Mouse (Mus musculus): ENCODE results near the gene Bpgm. TPM values are rescaled to one million over a fixed set of nuclear protein-coding genes. Genes with fewer than 3 reads are reported as not detected.
A peak's percentile ranks its signal among the peaks of the same experiment; 100 is the strongest.

Bpgm gene
- total RNA-seq, 2 experiments from 2014 or later = 39.7 to 42.4 TPM

- DNase-seq = no peak
Observed at GRCm38 (mm10) chr6:34528131-34528530, 52.1 kb downstream of the Bpgm start.

- no peak for DNase-seq
Observed at GRCm38 (mm10) chr6:34529992-34530391, 54.0 kb downstream of the Bpgm start.

- DNase-seq = no peak
Observed at GRCm38 (mm10) chr6:34533055-34533454, 57.0 kb downstream of the Bpgm start.

GRCm38 (mm10) chr6:34533896-34534295 lies 57.9 kb downstream of the Bpgm start:
- DNase-seq = no peak

GRCm38 (mm10) chr6:34542866-34543265 lies 66.9 kb downstream of the Bpgm start:
- no peak for DNase-seq

- DNase-seq = no peak
Observed at GRCm38 (mm10) chr6:34543303-34544206, 67.5 kb downstream of the Bpgm start.

- no peak for DNase-seq
Observed at GRCm38 (mm10) chr6:34544207-34544602, 68.2 kb downstream of the Bpgm start.

GRCm38 (mm10) chr6:34545286-34545685 lies 69.3 kb downstream of the Bpgm start:
- no peak for DNase-seq

- DNase-seq = no peak
Observed at GRCm38 (mm10) chr6:34548406-34548990, 72.5 kb downstream of the Bpgm start.

GRCm38 (mm10) chr6:34549017-34549416 lies 73.0 kb downstream of the Bpgm start:
- DNase-seq = peak; percentile 74

- no peak for DNase-seq
Observed at GRCm38 (mm10) chr6:34552489-34553157, 76.6 kb downstream of the Bpgm start.

GRCm38 (mm10) chr6:34554291-34554997 lies 78.4 kb downstream of the Bpgm start:
- no peak for DNase-seq

Other genes with a start within 250 kb of the Bpgm start
- gene Akr1b3, start 158.7 kb upstream of the Bpgm start, total RNA-seq (2021) = 100 to 1,000 TPM; 214 to 249 TPM
- 1 to 10 TPM; 5.9 to 6.7 TPM for gene Akr1b8, start 122.1 kb upstream of the Bpgm start, total RNA-seq (2021)
- gene Akr1b10, start 92.0 kb upstream of the Bpgm start, total RNA-seq (2021) = 10 to 100 TPM; 39.9 to 42.8 TPM
- gene Akr1b7, start 63.9 kb upstream of the Bpgm start, total RNA-seq (2021) = not detected
- 10 to 100 TPM; 70.2 to 87.0 TPM for gene Cald1, start 122.3 kb downstream of the Bpgm start, total RNA-seq (2021)